Mouse (Mus musculus): ENCODE results near the gene Ttc7. TPM values are rescaled to one million over a fixed set of nuclear protein-coding genes. Genes with fewer than 3 reads are reported as not detected.

The Ttc7 gene
- polyA plus RNA-seq, 1 experiment from 2014 or later, result 4.1 TPM

DNA sequence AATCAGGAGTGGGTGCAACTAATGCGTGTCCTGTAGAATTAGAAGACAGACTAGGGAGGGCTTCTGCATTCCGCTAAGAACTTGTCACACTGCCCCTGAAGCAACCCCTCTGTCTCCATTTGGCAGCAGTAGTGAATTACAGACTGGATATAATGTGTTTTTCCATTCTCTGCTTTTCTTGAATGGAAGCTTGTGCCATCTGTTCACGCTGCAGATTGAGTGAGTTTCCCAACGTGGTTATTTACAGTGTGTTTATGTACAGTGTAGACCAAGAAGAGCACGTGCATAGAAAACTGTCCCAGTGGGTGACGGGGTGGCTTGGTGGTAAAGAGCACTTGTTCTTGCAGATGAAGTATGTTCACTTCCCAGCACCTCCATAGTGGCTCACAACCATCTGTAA is 13.2 kb upstream of the Ttc7 start:
- Histone ChIP-seq H3K4me1 (peaks cover 7% of the 10 kb centered on the region), H3K9ac (no peak overlapping the region), H3K27me3 (no peaks in the 10 kb centered on the region), H3K27ac (no peak overlapping the region), H3K36me3 (no peaks in the 10 kb centered on the region), H3K9me3 (no peaks in the 10 kb centered on the region), H3K4me2 (replicated peaks) (no peak overlapping the region), H3K4me3 (no peak overlapping the region)
- no peak for ATAC-seq (ENCODE audit: low FRiP score, low read depth)
- WGBS, result 76% methylated on average over 6 of the region's 6 CpGs

DNA sequence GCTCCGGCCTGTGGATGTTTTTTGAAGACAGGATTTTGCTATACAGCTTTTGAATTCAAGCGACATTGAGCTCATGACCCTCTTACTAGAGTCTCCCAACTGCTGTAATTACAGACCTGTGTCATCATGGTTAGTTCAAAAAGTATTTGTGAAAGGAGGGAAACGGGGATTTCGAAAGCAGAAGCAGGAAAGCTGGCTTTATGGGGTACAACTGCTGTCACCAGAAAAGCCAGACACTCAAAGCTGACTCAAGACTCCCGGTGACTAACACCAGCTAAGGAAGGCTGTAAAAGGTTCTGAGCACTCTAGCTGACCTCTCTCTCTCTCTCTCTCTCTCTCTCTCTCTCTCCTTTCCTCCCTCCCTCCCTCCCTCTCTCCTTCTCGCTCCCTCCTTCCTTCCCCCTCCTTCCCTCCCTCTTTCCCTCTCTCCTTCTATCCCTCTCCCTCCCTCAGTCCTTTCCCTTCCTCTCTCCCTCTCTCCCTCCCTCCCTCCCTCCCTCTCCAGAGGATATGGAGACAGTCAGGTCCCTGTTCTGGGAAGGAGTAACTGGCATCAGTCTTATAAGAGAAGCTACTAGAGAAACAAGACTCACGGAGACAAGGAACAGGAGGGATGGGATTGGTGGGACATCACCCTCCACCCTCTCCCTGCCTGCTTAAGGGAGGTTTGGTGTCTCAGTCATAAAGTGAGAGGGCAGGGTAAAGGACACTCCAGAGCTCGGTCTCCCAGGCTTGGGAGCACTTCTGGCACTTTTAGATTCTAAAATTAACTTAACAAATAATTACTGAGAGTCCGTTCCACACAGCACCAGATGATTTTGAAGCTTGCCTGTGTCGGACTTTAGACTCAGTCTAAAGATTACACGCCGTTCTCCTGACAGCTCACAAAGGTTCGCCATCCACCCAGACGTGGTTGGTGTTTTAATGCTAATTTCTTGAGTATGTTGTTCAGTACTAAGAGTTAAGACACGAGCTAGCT is 7.0 kb upstream of the Ttc7 start:
- Histone ChIP-seq H3K4me2 (replicated peaks) (no peak overlapping the region), H3K36me3 (no peaks in the 10 kb centered on the region), H3K9me3 (no peaks in the 10 kb centered on the region), H3K9ac (no peak overlapping the region), H3K27ac (no peak overlapping the region), H3K4me1 (no peaks in the 10 kb centered on the region), H3K27me3 (no peaks in the 10 kb centered on the region), H3K4me3 (no peak overlapping the region)
- no peak for ATAC-seq (ENCODE audit: low FRiP score, low read depth)
- WGBS, result 53% methylated on average over 15 of the region's 15 CpGs

DNA sequence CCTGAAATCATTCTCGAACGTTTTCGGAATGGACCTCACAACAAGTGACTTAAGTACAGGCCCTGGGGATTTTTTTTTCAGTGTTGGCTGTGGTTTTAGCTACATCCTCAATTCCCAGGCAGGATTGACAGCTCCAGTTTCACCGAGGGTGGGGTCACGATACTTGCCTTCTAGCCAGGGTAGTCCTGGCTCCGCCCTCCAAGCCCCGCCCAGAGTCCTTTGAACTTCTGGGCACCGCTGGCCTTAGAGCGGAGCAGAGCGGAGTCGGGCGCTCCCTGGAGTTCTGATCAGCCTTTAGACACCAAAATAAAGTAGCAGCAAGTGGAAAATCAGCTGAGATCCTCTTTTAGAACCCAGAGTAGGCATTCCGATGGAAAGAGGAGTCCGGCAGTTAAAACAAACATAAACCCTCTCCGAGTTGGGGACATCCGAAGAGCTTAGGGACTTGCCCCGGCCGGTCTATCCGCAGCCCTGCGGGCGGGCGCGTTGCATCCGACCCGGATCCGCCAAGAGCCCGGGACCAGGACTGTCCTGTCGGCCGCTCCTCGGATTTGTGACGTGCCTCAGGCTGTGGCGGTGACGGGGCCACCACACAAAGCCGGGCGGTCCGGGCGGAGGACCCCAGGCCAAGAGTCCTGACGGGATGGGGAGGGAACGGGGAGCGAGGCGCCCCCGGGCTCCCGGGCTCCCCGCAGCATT is 530 bp upstream of the Ttc7 start:
- H3K36me3 ChIP-seq, result no peaks in the 10 kb centered on the region
- no peaks in the 10 kb centered on the region for H3K9me3 ChIP-seq
- peaks cover 33% of the 10 kb centered on the region for H3K27me3 ChIP-seq
- H3K9ac ChIP-seq, result peak overlapping the region; percentile 89
- peaks cover 31% of the 10 kb centered on the region for H3K4me1 ChIP-seq
- peak overlapping the region; percentile 87 for H3K27ac ChIP-seq
- ATAC-seq (ENCODE audit: low FRiP score, low read depth), result peak; percentile 79
- under 1% methylated on average over 44 of the region's 44 CpGs for WGBS
- H3K4me2 ChIP-seq (replicated peaks), result peak overlapping the region; percentile 99
- peak overlapping the region; percentile 72 for H3K4me3 ChIP-seq

DNA sequence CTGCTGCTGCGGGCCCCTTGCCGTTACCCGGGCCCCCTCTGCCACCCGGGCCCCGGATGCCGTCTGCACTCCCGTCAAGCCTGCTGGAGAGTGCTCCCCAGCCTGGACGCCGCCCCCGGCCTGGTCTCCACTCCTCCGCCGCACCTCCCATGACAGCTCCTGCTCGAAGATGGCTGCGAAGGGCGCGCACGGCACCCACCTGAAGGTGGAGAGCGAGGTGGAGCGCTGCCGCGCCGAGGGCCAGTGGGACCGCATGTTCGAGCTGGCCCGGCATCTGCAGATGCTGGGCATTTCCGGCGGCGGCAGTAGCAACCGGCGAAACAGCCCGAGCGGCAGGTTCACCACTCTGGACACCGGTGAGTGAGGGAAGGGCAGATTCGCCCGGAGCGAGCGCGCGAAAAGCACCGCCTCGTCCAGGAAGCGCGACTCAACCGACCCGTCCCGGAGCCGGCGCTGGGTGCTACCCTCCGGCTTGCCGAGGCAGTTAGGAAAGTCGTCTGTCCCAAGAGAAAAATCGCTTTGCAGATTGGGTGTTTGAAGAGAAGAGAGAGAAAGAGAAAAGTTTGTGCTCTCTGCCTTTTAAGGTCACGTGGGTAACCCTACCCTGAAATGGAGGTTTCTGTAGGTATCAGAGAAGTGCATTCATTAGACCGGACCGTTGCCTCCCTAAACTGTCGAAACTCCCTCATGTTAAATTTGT is 519 bp downstream of the Ttc7 start:
- peaks cover 39% of the 10 kb centered on the region for H3K27me3 ChIP-seq
- peak overlapping the region; percentile 89 for H3K9ac ChIP-seq
- under 1% methylated on average over 56 of the region's 56 CpGs for WGBS

DNA sequence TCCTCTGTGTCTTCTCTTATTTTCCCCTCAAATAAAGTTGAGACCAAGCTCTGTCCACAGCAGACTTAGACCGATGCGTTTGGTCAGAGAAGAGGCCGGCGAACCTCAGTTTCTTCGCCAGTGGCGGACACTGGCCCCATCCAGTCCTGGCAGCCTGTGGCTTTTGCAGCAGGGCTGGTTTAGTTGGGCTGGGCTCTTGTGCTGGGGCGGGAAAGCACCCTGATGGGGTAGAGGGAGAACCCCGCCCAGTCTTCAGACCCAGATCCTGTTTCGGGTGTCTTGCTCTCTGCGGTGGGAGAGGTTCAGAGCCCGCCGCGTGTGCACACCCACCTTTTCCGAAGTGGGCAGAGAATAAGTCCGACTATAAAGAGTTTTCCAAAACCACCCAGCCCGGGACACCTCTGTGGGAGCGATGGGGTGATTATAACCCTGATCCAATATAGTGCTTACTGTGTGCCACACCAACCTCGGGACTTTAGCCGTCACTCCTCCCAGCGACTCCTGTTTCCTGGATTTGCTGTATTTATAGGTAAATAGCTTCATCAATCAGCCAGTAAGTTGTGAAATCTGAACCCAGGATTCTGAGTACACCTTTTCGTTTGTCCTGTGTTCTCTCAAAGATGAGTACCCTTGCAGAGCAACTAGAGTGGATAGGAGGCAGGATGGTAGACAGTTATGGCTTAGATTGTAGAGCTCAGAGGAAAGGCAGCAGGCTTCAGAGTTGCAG is 1.2 kb downstream of the Ttc7 start:
- H3K27ac ChIP-seq, result no peak overlapping the region
- WGBS, result 4% methylated on average over 21 of the region's 21 CpGs
- H3K4me2 ChIP-seq (replicated peaks), result peak overlapping the region; percentile 99
- peak overlapping the region; percentile 89 for H3K9ac ChIP-seq
- ATAC-seq (ENCODE audit: low FRiP score, low read depth), result no peak
- peaks cover 40% of the 10 kb centered on the region for H3K4me1 ChIP-seq
- H3K9me3 ChIP-seq, result no peaks in the 10 kb centered on the region
- peak overlapping the region; percentile 72 for H3K4me3 ChIP-seq
- no peaks in the 10 kb centered on the region for H3K36me3 ChIP-seq
- H3K27me3 ChIP-seq, result peaks cover 44% of the 10 kb centered on the region

More for the DNA sequence above, 519 bp downstream of the Ttc7 start:
- H3K4me3 ChIP-seq, result peak overlapping the region; percentile 72
- no peaks in the 10 kb centered on the region for H3K36me3 ChIP-seq
- peak; percentile 45 for ATAC-seq (ENCODE audit: low FRiP score, low read depth)
- peak overlapping the region; percentile 55; the same call in 1 of the 2 replicates for H3K27ac ChIP-seq
- no peaks in the 10 kb centered on the region for H3K9me3 ChIP-seq
- H3K4me1 ChIP-seq, result peaks cover 37% of the 10 kb centered on the region
- peak overlapping the region; percentile 99 for H3K4me2 ChIP-seq (replicated peaks)

DNA sequence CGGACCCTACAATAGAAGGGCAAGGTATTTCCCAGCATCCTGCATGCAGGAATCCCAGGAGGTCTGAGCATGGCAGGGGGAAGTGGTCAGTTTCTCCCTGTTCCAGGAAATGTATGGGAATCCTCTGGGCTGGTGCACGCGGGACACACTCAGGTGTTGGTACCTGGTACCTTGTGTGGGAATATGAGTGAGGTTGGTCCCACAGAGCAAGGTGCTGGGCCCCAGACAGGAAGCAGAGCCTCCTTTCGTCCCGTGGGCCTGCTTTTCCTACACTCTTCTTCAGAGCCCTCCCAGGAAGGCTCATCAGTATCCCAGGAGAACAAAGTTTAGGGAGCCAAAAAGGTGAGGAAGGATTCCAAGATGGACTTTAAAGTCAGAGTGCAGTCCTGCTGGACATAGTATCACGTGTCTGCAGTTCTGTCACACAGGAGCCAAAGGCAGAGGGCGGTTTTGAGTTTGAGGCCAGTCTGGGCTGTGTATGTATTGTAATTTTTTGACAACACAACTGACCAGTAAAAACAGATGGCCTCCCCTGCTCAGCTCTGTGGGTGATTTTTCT is 1.9 kb downstream of the Ttc7 start:
- Histone ChIP-seq H3K9me3 (no peaks in the 10 kb centered on the region), H3K27ac (no peak overlapping the region), H3K4me1 (peaks cover 40% of the 10 kb centered on the region), H3K4me3 (peak overlapping the region; percentile 72), H3K27me3 (peaks cover 44% of the 10 kb centered on the region), H3K9ac (no peak overlapping the region), H3K4me2 (replicated peaks) (peak overlapping the region; percentile 99), H3K36me3 (no peaks in the 10 kb centered on the region)
- ATAC-seq (ENCODE audit: low FRiP score, low read depth), result no peak
- 63% methylated on average over 7 of the region's 7 CpGs for WGBS

DNA sequence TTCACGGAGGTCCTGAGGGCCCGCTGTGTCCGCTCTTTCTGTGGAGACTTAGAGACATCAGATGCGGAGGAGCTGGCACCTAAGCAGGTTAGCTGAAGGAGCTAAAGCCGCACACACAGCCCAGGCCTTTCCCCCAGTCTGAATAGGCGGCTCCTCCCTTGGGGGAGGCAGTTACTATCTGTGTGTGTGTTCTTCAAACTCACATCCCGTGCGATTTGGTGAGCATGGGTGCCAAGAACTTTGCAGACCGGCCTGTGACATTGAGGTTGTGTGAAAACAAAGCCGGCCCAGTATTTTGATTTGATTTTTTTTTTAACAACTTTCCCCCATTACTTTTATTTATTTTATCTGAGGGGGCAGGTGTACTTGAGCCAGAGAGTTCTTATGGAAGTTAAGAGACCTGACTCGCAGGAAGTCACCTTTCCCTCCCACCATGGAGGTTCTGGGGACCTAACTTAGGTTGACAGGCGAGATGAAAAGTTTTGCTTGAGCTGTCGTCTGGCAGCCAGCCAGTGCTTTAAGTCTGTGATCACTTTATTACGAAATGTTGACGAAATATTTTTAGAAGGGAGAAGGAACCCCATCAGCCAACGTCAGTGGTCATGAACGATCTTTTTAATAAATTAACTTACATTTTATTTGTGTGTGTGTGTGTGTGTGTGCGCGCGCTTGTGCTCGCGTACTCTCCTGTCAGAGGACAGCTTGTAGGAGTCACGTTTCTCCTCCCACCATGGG is 3.2 kb downstream of the Ttc7 start:
- H3K9me3 ChIP-seq, result no peaks in the 10 kb centered on the region
- H3K9ac ChIP-seq, result no peak overlapping the region
- H3K4me2 ChIP-seq (replicated peaks), result no peak overlapping the region
- peaks cover 44% of the 10 kb centered on the region for H3K27me3 ChIP-seq
- no peak overlapping the region for H3K4me3 ChIP-seq
- H3K4me1 ChIP-seq, result peaks cover 40% of the 10 kb centered on the region
- WGBS, result 71% methylated on average over 23 of the region's 23 CpGs
- no peaks in the 10 kb centered on the region for H3K36me3 ChIP-seq
- no peak for ATAC-seq (ENCODE audit: low FRiP score, low read depth)
- no peak overlapping the region for H3K27ac ChIP-seq

DNA sequence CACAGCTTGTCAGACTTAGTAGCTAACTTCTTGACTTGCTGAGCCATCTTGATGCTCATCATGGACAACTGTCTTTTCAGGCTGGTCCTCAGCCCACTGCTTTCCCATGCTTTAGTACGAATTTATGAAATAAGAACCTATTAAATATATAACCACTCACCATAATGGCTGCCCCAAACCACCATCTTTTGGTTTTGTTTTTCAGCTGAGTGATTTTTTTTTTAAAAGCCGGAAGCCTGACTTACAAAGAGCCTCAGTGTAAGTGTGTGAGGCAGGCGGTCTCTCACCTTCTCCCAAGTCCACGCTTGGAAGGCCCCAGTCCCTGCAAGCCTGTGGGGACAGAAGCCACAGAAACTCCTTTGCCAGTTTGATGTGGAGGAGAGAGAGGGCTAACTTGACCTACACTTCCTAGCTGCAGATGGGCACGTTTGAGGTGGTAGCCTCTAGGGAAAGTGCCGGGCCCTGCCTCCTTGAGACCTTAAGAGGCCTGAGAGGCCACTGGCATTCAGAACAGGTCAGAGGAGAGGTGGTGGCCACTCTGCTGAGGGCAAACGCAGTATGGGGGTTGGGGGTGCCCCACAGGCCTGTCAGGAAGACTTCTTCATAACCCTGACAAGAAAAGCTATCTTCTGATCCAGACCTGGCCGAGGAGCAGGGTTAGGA is 3.9 kb downstream of the Ttc7 start:
- Histone ChIP-seq H3K4me3 (no peak overlapping the region), H3K9me3 (no peaks in the 10 kb centered on the region), H3K9ac (no peak overlapping the region), H3K4me2 (replicated peaks) (0 out of 2 replicates have a peak overlapping the region, but pooled peaks have one; percentile 21), H3K27ac (no peak overlapping the region), H3K27me3 (peaks cover 44% of the 10 kb centered on the region), H3K4me1 (peaks cover 34% of the 10 kb centered on the region), H3K36me3 (no peaks in the 10 kb centered on the region)
- WGBS, result 60% methylated on average over 8 of the region's 8 CpGs
- no peak for ATAC-seq (ENCODE audit: low FRiP score, low read depth)

DNA sequence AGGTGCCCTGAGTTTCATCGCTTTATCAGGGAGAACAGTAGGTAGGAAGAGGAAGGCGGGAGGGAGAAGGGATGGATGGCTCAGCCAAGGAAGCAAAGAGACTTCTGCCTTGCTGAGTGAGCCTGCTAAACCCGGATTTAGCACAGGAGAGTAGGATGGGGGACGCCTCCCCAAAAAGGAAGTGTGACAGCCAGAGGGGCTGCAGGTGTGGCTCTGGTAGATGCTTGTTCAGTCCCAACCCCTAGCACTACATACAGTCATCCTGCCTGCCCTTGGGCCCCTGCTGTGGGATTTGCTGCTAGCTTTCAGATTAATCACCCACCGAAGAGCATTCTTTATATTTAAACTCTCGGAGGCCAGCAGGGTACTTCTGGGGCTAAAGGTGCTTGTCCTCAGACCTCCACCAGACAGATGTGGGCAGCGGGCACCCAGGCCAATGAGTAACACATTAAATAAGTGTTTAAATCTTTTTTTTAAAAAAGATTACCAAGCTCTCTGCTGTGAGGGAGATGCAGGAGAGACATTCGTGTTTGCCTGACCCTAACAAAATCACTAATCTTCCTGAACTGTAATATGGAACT is 4.6 kb downstream of the Ttc7 start:
- Histone ChIP-seq H3K4me1 (peaks cover 32% of the 10 kb centered on the region), H3K9ac (no peak overlapping the region), H3K27ac (no peak overlapping the region), H3K4me2 (replicated peaks) (no peak overlapping the region), H3K36me3 (no peaks in the 10 kb centered on the region), H3K27me3 (peaks cover 44% of the 10 kb centered on the region), H3K9me3 (no peaks in the 10 kb centered on the region), H3K4me3 (no peak overlapping the region)
- no peak for ATAC-seq (ENCODE audit: low FRiP score, low read depth)
- WGBS, result 62% methylated on average over 8 of the region's 8 CpGs

DNA sequence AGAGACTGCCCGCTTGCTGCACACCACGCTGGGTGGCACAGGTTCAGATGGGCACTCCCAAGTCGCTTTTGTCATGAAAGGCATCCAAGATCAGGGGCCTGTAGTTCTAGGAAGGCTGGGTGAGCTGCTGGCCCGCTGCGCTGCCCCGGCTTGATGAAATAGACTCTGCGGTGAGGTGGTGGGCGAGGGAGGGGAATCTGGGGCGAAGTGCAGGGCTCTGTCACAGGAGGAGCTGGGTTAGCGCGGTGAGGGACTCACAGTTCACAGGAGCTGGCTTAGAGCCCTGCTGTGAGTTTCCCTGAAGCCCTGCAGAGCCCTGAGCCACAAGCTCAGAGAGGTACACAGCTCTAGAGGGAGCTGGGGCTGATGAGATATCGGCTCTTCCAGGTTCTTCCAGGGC is 5.4 kb downstream of the Ttc7 start:
- Histone ChIP-seq H3K4me3 (no peak overlapping the region), H3K36me3 (no peaks in the 10 kb centered on the region), H3K9me3 (no peaks in the 10 kb centered on the region), H3K4me1 (peaks cover 32% of the 10 kb centered on the region), H3K27ac (no peak overlapping the region), H3K4me2 (replicated peaks) (no peak overlapping the region), H3K9ac (no peak overlapping the region; the same call in 1 of the 2 replicates), H3K27me3 (peaks cover 43% of the 10 kb centered on the region)
- no peak for ATAC-seq (ENCODE audit: low FRiP score, low read depth)
- 35% methylated on average over 12 of the region's 12 CpGs for WGBS
